Mouse (Mus musculus): ENCODE data around the gene Olfr1132. TPM values are rescaled to one million over a fixed set of nuclear protein-coding genes. Genes with fewer than 3 reads are reported as not detected.
"Not testable (repeated sequence)": the region's sequence is repeated elsewhere in the genome, so short reads cannot be mapped to it uniquely, and the experiment has no call there.

Olfr1132 gene
- not detected for total RNA-seq (2021)
- long read RNA-seq, experiment 1: 0 reads
- long read RNA-seq, experiment 2: 0 reads

DNA sequence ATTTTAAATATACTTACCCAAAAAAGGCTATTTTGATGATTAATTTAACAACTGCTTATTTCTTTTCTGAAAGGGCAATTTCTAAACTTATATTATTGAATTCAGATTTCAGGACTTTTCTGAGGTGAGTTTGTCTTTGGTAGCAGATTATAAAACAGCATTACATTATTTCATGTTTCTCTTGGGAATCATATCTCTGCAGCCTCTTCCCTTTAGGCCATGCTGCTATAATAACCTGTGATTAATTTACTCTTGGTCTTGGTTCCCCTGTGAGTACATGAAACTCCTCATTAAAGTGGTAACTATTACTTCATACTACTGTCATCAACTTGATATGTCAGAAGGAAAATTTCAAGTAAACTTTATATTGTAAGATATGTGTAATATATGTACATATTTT lies at the start of gene Olfr1132:
Gene Olfr1132, minus strand, starts transcription at position 101 of the 400 bp plus-strand sequence.
- Histone ChIP-seq H3K4me3 (no peak within 1 kb of the TSS), H3K27ac (no peak within 1 kb of the TSS)
- DNase-seq (ENCODE audit: low spot score in 2 of 2): no peak
- TF ChIP-seq CTCF (conservative IDR thresholded peaks at IDR 0.05): no peak

DNA sequence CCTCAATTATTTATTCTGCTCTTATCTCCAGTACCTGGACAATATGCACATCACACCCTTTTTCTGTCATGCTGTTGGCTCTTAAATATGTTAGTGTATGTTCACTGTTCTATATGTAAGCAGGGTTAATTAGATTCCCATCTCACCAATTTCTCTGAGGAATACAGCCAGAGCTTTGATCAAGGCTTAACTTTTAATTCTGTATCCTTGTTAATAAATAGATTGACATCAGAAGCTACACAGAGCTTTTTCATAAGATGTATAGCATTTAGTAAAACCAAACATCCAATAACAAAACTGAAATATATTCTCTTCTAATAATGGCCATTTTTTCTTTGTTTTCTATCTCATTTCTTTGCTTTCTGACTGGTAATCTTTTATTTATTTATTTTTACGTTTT lies 36.2 kb upstream of the Olfr1132 start, which contains the start of gene Olfr1135:
Gene Olfr1135, minus strand, starts transcription at position 101 of the 400 bp plus-strand sequence.
- no peak for DNase-seq (ENCODE audit: low spot score in 2 of 2)
- Histone ChIP-seq H3K4me3 (no peak within 1 kb of the TSS), H3K27ac (no peak within 1 kb of the TSS)
- TF ChIP-seq CTCF (conservative IDR thresholded peaks at IDR 0.05): no peak

DNA sequence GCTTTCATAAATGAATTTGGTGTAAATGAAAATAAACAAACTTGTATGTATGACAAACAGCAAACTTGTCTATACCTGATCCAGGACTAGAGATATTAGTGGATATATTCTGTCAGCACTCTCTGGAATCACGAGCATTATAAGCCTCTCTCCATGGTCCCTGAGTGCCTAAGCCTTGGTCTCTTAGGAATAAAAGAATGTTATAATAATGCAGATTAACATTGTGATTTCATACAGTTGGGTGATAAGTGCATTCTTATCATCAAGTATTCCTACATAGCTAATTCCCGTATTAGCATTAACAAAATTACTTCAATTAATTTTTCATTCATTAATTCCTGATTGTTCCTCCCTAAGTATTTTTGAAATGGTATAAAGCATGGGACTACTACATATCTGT lies 21.0 kb upstream of the Olfr1132 start, which contains the start of gene Olfr1134:
Gene Olfr1134, minus strand, starts transcription at position 101 of the 400 bp plus-strand sequence.
- TF ChIP-seq CTCF (conservative IDR thresholded peaks at IDR 0.05): no peak
- Histone ChIP-seq H3K4me3 (no peak within 1 kb of the TSS), H3K27ac (no peak within 1 kb of the TSS)
- DNase-seq (ENCODE audit: low spot score in 2 of 2): no peak

DNA sequence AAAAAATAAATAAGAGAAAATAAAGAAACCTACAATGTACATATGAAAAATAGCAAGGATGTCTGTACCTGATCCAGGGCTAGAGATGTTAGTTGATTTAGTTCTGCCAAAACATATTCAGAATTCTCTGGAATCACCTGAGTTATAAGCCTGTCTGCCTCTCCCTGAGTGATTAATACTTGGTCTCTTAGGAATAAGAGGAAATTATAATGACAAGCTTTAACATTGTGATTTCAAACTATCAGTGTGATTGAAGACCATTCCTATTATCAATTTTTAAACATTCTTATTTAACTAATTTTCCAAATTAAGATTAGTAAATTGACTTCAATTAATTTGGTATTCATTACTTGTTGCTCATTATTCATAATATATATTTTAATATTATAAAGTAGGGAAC lies 9.9 kb upstream of the Olfr1132 start, which contains the start of gene Olfr1133:
Gene Olfr1133, minus strand, starts transcription at position 101 of the 400 bp plus-strand sequence.
- no peak within 1 kb of the TSS for H3K4me3 ChIP-seq
- no peak for TF ChIP-seq CTCF (conservative IDR thresholded peaks at IDR 0.05)
- DNase-seq (ENCODE audit: low spot score in 2 of 2): no peak
- H3K27ac ChIP-seq: no peak within 1 kb of the TSS

DNA sequence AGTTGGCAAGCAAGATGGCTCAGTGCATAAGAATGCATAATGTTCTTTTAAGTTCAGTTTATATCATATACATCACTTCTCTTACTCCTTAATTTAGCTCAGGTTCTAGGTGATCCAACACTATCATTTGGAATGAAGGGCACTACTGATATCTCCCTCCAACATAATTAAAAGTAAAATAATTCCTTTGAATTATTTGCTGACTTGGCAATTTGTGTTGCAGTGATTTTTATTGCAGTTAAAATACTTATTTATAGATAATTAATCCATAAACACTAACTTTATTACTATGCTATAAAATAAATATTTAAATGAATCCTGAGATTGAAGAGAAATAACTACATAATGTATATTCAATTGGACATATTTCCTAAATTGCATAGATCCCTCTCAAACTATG lies 5.1 kb upstream of the Olfr1132 start:
- Histone ChIP-seq H3K4me3 (no peak overlapping the region), H3K27ac (no peak overlapping the region)
- DNase-seq (ENCODE audit: low spot score in 2 of 2): no peak
- no peak for TF ChIP-seq CTCF (conservative IDR thresholded peaks at IDR 0.05)

DNA sequence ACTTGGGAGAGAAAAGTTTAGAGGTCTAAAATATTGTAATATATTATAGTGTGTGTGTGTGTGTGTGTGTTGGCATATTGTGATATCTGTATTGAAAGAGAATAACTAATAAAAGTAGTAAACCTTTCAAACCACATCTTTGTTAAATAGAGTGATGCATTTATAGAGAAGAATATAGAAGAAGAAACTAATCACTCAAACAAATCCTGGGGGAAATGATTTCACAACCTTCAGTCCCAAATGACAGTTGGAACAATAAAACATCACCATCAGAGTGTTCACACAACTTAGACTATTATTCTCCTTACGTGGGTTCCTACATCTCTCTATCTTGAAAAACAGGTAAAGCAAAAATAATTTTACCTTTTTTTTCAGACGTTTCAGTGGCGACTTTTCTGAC lies 10.5 kb downstream of the Olfr1132 start, which contains the start of gene Olfr1131:
Gene Olfr1131, plus strand, starts transcription at position 301 of the 400 bp plus-strand sequence.
- no peak for DNase-seq (ENCODE audit: low spot score in 2 of 2)
- TF ChIP-seq CTCF (conservative IDR thresholded peaks at IDR 0.05): no peak
- Histone ChIP-seq H3K27ac (no peak within 1 kb of the TSS), H3K4me3 (no peak within 1 kb of the TSS)

DNA sequence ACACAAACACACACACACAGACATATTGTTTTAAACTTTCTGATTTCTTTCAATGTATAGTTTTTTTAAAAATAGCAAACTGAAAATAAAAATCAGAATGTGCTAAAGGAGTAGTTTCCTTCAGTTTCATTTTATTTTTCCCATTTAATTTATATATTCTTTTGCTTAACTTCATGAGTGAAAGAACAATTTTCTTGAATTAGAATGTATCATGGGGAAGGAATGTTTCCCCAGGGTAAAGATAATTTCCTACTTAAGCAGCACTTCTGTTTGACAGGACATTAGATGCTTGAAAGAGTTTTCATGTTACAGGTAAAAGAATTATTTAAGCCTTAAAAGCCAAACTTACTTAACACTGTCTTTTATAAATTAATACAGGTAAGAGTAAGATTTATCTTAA lies 31.4 kb downstream of the Olfr1132 start, which contains the start of gene Olfr1130:
Gene Olfr1130, plus strand, starts transcription at position 301 of the 400 bp plus-strand sequence.
- not testable (repeated sequence) for H3K4me3 ChIP-seq; DNase-seq (ENCODE audit: low spot score in 2 of 2); H3K27ac ChIP-seq

Other genes starting within 250 kb of the Olfr1132 start
- gene Olfr1123, start 220.9 kb downstream of the Olfr1132 start, total RNA-seq (2021): not detected
- gene Olfr1124, start 207.3 kb downstream of the Olfr1132 start, total RNA-seq (2021): not detected
- gene Olfr1126, start 183.6 kb downstream of the Olfr1132 start, total RNA-seq (2021): not detected
- not detected for gene Pramel7, start 140.4 kb downstream of the Olfr1132 start, total RNA-seq (2021)
- gene Pramel6, start 131.0 kb downstream of the Olfr1132 start, total RNA-seq (2021): not detected
- under 1 TPM in 1 of 2 experiments, not detected in 1; 0.28 TPM for gene Olfr153, start 105.7 kb downstream of the Olfr1132 start, total RNA-seq (2021)
- gene Olfr1128, start 92.0 kb downstream of the Olfr1132 start, total RNA-seq (2021): not detected
- not detected for gene Olfr1129, start 63.6 kb downstream of the Olfr1132 start, total RNA-seq (2021)
- not detected for gene Olfr1130, start 31.3 kb downstream of the Olfr1132 start, total RNA-seq (2021)
- gene Olfr1131, start 10.4 kb downstream of the Olfr1132 start, total RNA-seq (2021): not detected
- gene Olfr1133, start 9.8 kb upstream of the Olfr1132 start, total RNA-seq (2021): not detected
- not detected for gene Olfr1134, start 20.9 kb upstream of the Olfr1132 start, total RNA-seq (2021)
- not detected for gene Olfr1135, start 36.1 kb upstream of the Olfr1132 start, total RNA-seq (2021)
- not detected for gene Olfr1136, start 56.4 kb upstream of the Olfr1132 start, total RNA-seq (2021)
- gene Olfr1137, start 75.6 kb upstream of the Olfr1132 start, total RNA-seq (2021): not detected
- not detected for gene Olfr1138, start 102.4 kb upstream of the Olfr1132 start, total RNA-seq (2021)
- not detected for gene Olfr1140, start 106.2 kb upstream of the Olfr1132 start, total RNA-seq (2021)
- not detected for gene Olfr1141, start 116.5 kb upstream of the Olfr1132 start, total RNA-seq (2021)
- not detected for gene Olfr152, start 141.9 kb upstream of the Olfr1132 start, total RNA-seq (2021)
- not detected for gene Olfr1143, start 163.1 kb upstream of the Olfr1132 start, total RNA-seq (2021)
- not detected for gene Olfr1145, start 172.3 kb upstream of the Olfr1132 start, total RNA-seq (2021)
- gene Olfr1148, start 193.0 kb upstream of the Olfr1132 start, total RNA-seq (2021): not detected
- gene Olfr1150-ps1, start 206.5 kb upstream of the Olfr1132 start, total RNA-seq (2021): not detected
- gene Olfr1151, start 218.3 kb upstream of the Olfr1132 start, total RNA-seq (2021): not detected
- gene Olfr1152, start 229.0 kb upstream of the Olfr1132 start, total RNA-seq (2021): not detected

Data from layer of hippocampus, adult 2 months (tissue).